Mouse (Mus musculus): Measurements from ENCODE around the gene Efnb3.

Gene Efnb3

GRCm38 (mm10) chr11:69582230-69582805 is 22.3 kb upstream of the Efnb3 start:
- DNase-seq (ENCODE audit: low spot score in 2 of 2) = no peak

- DNase-seq (ENCODE audit: low spot score in 2 of 2) = no peak
Observed at GRCm38 (mm10) chr11:69581814-69582213, 21.8 kb upstream of the Efnb3 start.

- DNase-seq (ENCODE audit: low spot score in 2 of 2) = peak; percentile 92 to 94
Observed at GRCm38 (mm10) chr11:69581147-69581688, 21.2 kb upstream of the Efnb3 start.

GRCm38 (mm10) chr11:69580572-69581146 is 20.7 kb upstream of the Efnb3 start:
- peak in 1 of 2 experiments; percentile 26 for DNase-seq (ENCODE audit: low spot score in 2 of 2)

- DNase-seq (ENCODE audit: low spot score in 2 of 2) = peak; percentile 90 to 92
Observed at GRCm38 (mm10) chr11:69580091-69580514, 20.1 kb upstream of the Efnb3 start, which contains the start of the genes Wrap53 and Trp53. Gene Wrap53 (minus strand): TSS chr11:69580255. Gene Trp53 (plus strand): TSS chr11:69580359.

- DNase-seq (ENCODE audit: low spot score in 2 of 2) = peak; percentile 97 to 100
Observed at GRCm38 (mm10) chr11:69579128-69580017, 19.4 kb upstream of the Efnb3 start.

- DNase-seq (ENCODE audit: low spot score in 2 of 2) = no peak
Observed at GRCm38 (mm10) chr11:69578301-69578700, 18.3 kb upstream of the Efnb3 start.

- no peak for DNase-seq (ENCODE audit: low spot score in 2 of 2)
Observed at GRCm38 (mm10) chr11:69576307-69576706, 16.3 kb upstream of the Efnb3 start.

- DNase-seq (ENCODE audit: low spot score in 2 of 2) = peak in 1 of 2 experiments; percentile 36
Observed at GRCm38 (mm10) chr11:69575220-69575619, 15.2 kb upstream of the Efnb3 start.

- DNase-seq (ENCODE audit: low spot score in 2 of 2) = no peak
Observed at GRCm38 (mm10) chr11:69565131-69565530, 5.1 kb upstream of the Efnb3 start.

- DNase-seq (ENCODE audit: low spot score in 2 of 2) = no peak
Observed at GRCm38 (mm10) chr11:69564391-69564790, 4.4 kb upstream of the Efnb3 start.

GRCm38 (mm10) chr11:69563373-69563772 is 3.4 kb upstream of the Efnb3 start:
- DNase-seq (ENCODE audit: low spot score in 2 of 2) = no peak

- DNase-seq (ENCODE audit: low spot score in 2 of 2) = no peak
Observed at GRCm38 (mm10) chr11:69560896-69561854, 1.2 kb upstream of the Efnb3 start.

- DNase-seq (ENCODE audit: low spot score in 2 of 2) = no peak
Observed at GRCm38 (mm10) chr11:69559183-69559582, 822 bp downstream of the Efnb3 start.

- DNase-seq (ENCODE audit: low spot score in 2 of 2) = no peak
Observed at GRCm38 (mm10) chr11:69558756-69559155, 1.2 kb downstream of the Efnb3 start.

GRCm38 (mm10) chr11:69557381-69557958 is 2.5 kb downstream of the Efnb3 start:
- DNase-seq (ENCODE audit: low spot score in 2 of 2) = no peak

GRCm38 (mm10) chr11:69554539-69555140 is 5.4 kb downstream of the Efnb3 start:
- no peak for DNase-seq (ENCODE audit: low spot score in 2 of 2)

- no peak for DNase-seq (ENCODE audit: low spot score in 2 of 2)
Observed at GRCm38 (mm10) chr11:69553341-69553721, 6.7 kb downstream of the Efnb3 start.

GRCm38 (mm10) chr11:69552622-69553340 is 7.2 kb downstream of the Efnb3 start:
- no peak for DNase-seq (ENCODE audit: low spot score in 2 of 2)

GRCm38 (mm10) chr11:69551310-69551709 is 8.7 kb downstream of the Efnb3 start:
- no peak for DNase-seq (ENCODE audit: low spot score in 2 of 2)

Data from spleen, postnatal 4 days (tissue).